Mouse (Mus musculus) lung, embryonic 16.5 days (tissue): ENCODE results near the gene F2rl1. TPM values are rescaled to one million over a fixed set of nuclear protein-coding genes. Genes with fewer than 3 reads are reported as not detected.
"Not testable (repeated sequence)": the region's sequence is repeated elsewhere in the genome, so short reads cannot be mapped to it uniquely, and the experiment has no call there.

Experiments used
- ATAC-seq: fragments of 200-750 bp; cut with Nextera tagmentation; 2 replicates; pipeline ENCODE4 v1.8.0; 2017; ENCODE audit warnings: low read depth, mild to moderate bottlenecking, moderate library complexity
- H3K27ac ChIP-seq: fragments of 300-500 bp; sonication (generic); 2 replicates; pipeline ENCODE4 v1.5.1; 2014; ENCODE audit warnings: mild to moderate bottlenecking, control low read depth, low read length
- H3K27me3 ChIP-seq: fragments of 300-500 bp; sonication (generic); 2 replicates; pipeline ENCODE4 v1.6.1; 2014; ENCODE audit warnings: low read depth, low read length, mixed read lengths; ENCODE audit not compliant: control insufficient read depth, insufficient read depth
- H3K36me3 ChIP-seq: fragments of 300-500 bp; sonication (generic); 2 replicates; pipeline ENCODE4 v1.6.1; 2014; ENCODE audit warnings: low read length; ENCODE audit not compliant: control insufficient read depth, insufficient read depth
- H3K4me1 ChIP-seq: fragments of 300-500 bp; sonication (generic); replicated peaks from 2 replicates; pipeline ENCODE4 v1.6.1; 2014; ENCODE audit warnings: low read length, mixed read lengths; ENCODE audit not compliant: control insufficient read depth, insufficient read depth
- H3K4me2 ChIP-seq: fragments of 300-500 bp; sonication (generic); 2 replicates; pipeline ENCODE4 v1.6.1; 2014; ENCODE audit warnings: low read depth, low read length, control low read depth
- H3K4me3 ChIP-seq: fragments of 300-500 bp; sonication (generic); 2 replicates; pipeline ENCODE4 v1.5.1; 2014; ENCODE audit warnings: mild to moderate bottlenecking, low read length, control low read depth
- H3K9ac ChIP-seq: fragments of 300-500 bp; sonication (generic); 2 replicates; pipeline ENCODE4 v1.6.1; 2014; ENCODE audit warnings: low read length, control low read depth
- H3K9me3 ChIP-seq: fragments of 300-500 bp; sonication (generic); 2 replicates; pipeline ENCODE4 v1.6.1; 2016; ENCODE audit warnings: low read length; ENCODE audit not compliant: control insufficient read depth
- WGBS: fragments of 180-500 bp; shearing (Covaris S2); extraction: QIAGEN DNeasy Blood & Tissue Kit; methylation state at CpG from one replicate; pipeline ENCODE4 v1.1.7; 2014; 5-methylcytosine and 5-hydroxymethylcytosine counted together
- polyA plus RNA-seq: library from polyadenylated mRNA; unstranded; fragments of >200 nt; fragmentation: Nextera tagmentation; extraction: Ambion mirVana; gene quantifications from 2 replicates; pipeline ENCODE4 v1.2.1, GENCODE M21; 2015

F2rl1 gene
- polyA plus RNA-seq, 1 experiment from 2014 or later: 5.5 TPM

- Histone ChIP-seq H3K27ac (peak overlapping the region; percentile 66), H3K4me3 (no peak overlapping the region), H3K4me1 (peaks cover 21% of the 10 kb centered on the region), H3K9ac (no peak overlapping the region), H3K27me3 (no peaks in the 10 kb centered on the region), H3K4me2 (peak overlapping the region; percentile 28), H3K36me3 (no peaks in the 10 kb centered on the region), H3K9me3 (no peaks in the 10 kb centered on the region)
- WGBS: 14% methylated on average over 11 of the region's 11 CpGs
- peak; percentile 88 for ATAC-seq
Observed at GRCm38 (mm10) chr13:95535461-95536116, 10.6 kb upstream of the F2rl1 start.

GRCm38 (mm10) chr13:95535026-95535425 is 10.0 kb upstream of the F2rl1 start:
- ATAC-seq: peak; percentile 28; the same call in 1 of the 2 replicates
- Histone ChIP-seq H3K27ac (peak overlapping the region; percentile 66), H3K36me3 (no peaks in the 10 kb centered on the region), H3K4me3 (no peak overlapping the region), H3K27me3 (no peaks in the 10 kb centered on the region), H3K9me3 (no peaks in the 10 kb centered on the region), H3K4me2 (peak overlapping the region; percentile 28; the same call in 1 of the 2 replicates), H3K4me1 (peaks cover 21% of the 10 kb centered on the region), H3K9ac (no peak overlapping the region)
- WGBS: 24% methylated on average over 6 of the region's 6 CpGs

GRCm38 (mm10) chr13:95534131-95534561 is 9.1 kb upstream of the F2rl1 start:
- peak overlapping the region; percentile 45 for H3K4me2 ChIP-seq
- peak overlapping the region; percentile 18 for H3K4me3 ChIP-seq
- H3K27ac ChIP-seq: peak overlapping the region; percentile 18; the same call in 1 of the 2 replicates
- H3K36me3 ChIP-seq: no peaks in the 10 kb centered on the region
- H3K9me3 ChIP-seq: no peaks in the 10 kb centered on the region
- whole genome bisulfite sequencing: 4% methylated on average over 5 of the region's 5 CpGs
- peaks cover 21% of the 10 kb centered on the region for H3K4me1 ChIP-seq
- peak overlapping the region; percentile 50; the same call in 1 of the 2 replicates for H3K9ac ChIP-seq
- no peak for ATAC-seq
- no peaks in the 10 kb centered on the region for H3K27me3 ChIP-seq

- 37% methylated on average over 8 of the region's 8 CpGs for WGBS
Observed at GRCm38 (mm10) chr13:95533640-95534039, 8.6 kb upstream of the F2rl1 start.

GRCm38 (mm10) chr13:95533121-95533520 is 8.1 kb upstream of the F2rl1 start:
- H3K9ac ChIP-seq, H3K4me2 ChIP-seq, H3K27ac ChIP-seq, H3K36me3 ChIP-seq, H3K9me3 ChIP-seq, H3K27me3 ChIP-seq, ATAC-seq, H3K4me3 ChIP-seq: not testable (repeated sequence)
- WGBS: 58% methylated on average over 3 of the region's 5 CpGs
- H3K4me1 ChIP-seq: peaks cover 21% of the 10 kb centered on the region

More at GRCm38 (mm10) chr13:95533640-95534039, 8.6 kb upstream of the F2rl1 start:
- Histone ChIP-seq H3K9me3 (no peaks in the 10 kb centered on the region), H3K27me3 (no peaks in the 10 kb centered on the region), H3K27ac (no peak overlapping the region), H3K4me3 (no peak overlapping the region), H3K4me2 (no peak overlapping the region), H3K36me3 (no peaks in the 10 kb centered on the region), H3K4me1 (peaks cover 21% of the 10 kb centered on the region), H3K9ac (no peak overlapping the region)
- ATAC-seq: no peak

GRCm38 (mm10) chr13:95531273-95532045 is 6.4 kb upstream of the F2rl1 start:
- Histone ChIP-seq H3K4me1 (peaks cover 21% of the 10 kb centered on the region), H3K36me3 (no peaks in the 10 kb centered on the region), H3K9me3 (no peaks in the 10 kb centered on the region), H3K9ac (no peak overlapping the region), H3K4me3 (no peak overlapping the region), H3K27ac (no peak overlapping the region), H3K4me2 (no peak overlapping the region), H3K27me3 (peaks cover 1% of the 10 kb centered on the region; the same call in 1 of the 2 replicates)
- no peak for ATAC-seq
- 24% methylated on average over 9 of the region's 9 CpGs for WGBS

- H3K27me3 ChIP-seq: peaks cover 17% of the 10 kb centered on the region
- H3K4me3 ChIP-seq: no peak overlapping the region
- H3K4me2 ChIP-seq: no peak overlapping the region
- H3K27ac ChIP-seq: no peak overlapping the region
- no peaks in the 10 kb centered on the region for H3K9me3 ChIP-seq
- no peak overlapping the region for H3K9ac ChIP-seq
- peaks cover 10% of the 10 kb centered on the region; the same call in 1 of the 2 replicates for H3K4me1 ChIP-seq
- no peak for ATAC-seq
- WGBS: 78% methylated on average over 2 of the region's 2 CpGs
- H3K36me3 ChIP-seq: no peaks in the 10 kb centered on the region
Observed at GRCm38 (mm10) chr13:95529246-95529645, 4.2 kb upstream of the F2rl1 start.

GRCm38 (mm10) chr13:95524424-95524673 is 678 bp downstream of the F2rl1 start:
- Histone ChIP-seq H3K4me2 (peak overlapping the region; percentile 97), H3K4me1 (peaks cover 8% of the 10 kb centered on the region; the same call in 1 of the 2 replicates), H3K27me3 (peaks cover 17% of the 10 kb centered on the region), H3K9ac (peak overlapping the region; percentile 66), H3K4me3 (peak overlapping the region; percentile 65), H3K36me3 (no peaks in the 10 kb centered on the region), H3K9me3 (no peaks in the 10 kb centered on the region), H3K27ac (peak overlapping the region; percentile 50)
- 0% methylated on average over 13 of the region's 13 CpGs for WGBS
- peak; percentile 32; the same call in 1 of the 2 replicates for ATAC-seq

- Histone ChIP-seq H3K27me3 (peaks cover 17% of the 10 kb centered on the region), H3K9ac (peak overlapping the region; percentile 66), H3K9me3 (no peaks in the 10 kb centered on the region), H3K36me3 (no peaks in the 10 kb centered on the region), H3K4me1 (peaks cover 8% of the 10 kb centered on the region; the same call in 1 of the 2 replicates), H3K4me3 (peak overlapping the region; percentile 65), H3K27ac (no peak overlapping the region), H3K4me2 (peak overlapping the region; percentile 97)
- 5% methylated on average over 29 of the region's 29 CpGs for WGBS
- ATAC-seq: peak; percentile 47; the same call in 1 of the 2 replicates
Observed at GRCm38 (mm10) chr13:95523659-95524423, 1.2 kb downstream of the F2rl1 start.
